Mouse (Mus musculus) neural tube, embryonic 13.5 days (tissue): Measurements from ENCODE around the gene Lemd2. TPM values are rescaled to one million over a fixed set of nuclear protein-coding genes. Genes with fewer than 3 reads are reported as not detected.

Source experiments
- ATAC-seq: fragments of 200-750 bp; cut with Nextera tagmentation; 2 replicates; pipeline ENCODE4 v1.8.0; 2017; ENCODE audit warnings: low read depth, mild to moderate bottlenecking, moderate TSS enrichment, moderate library complexity
- H3K27ac ChIP-seq: fragments of 300-500 bp; sonication (generic); replicated peaks from 2 replicates; pipeline ENCODE4 v1.5.1; 2015; ENCODE audit warnings: moderate library complexity, mild to moderate bottlenecking, inconsistent platforms
- H3K27me3 ChIP-seq: fragments of 300-500 bp; sonication (generic); 2 replicates; pipeline ENCODE4 v1.6.1; 2015; ENCODE audit warnings: mild to moderate bottlenecking, inconsistent platforms
- H3K36me3 ChIP-seq: fragments of 300-500 bp; sonication (generic); 2 replicates; pipeline ENCODE4 v1.6.1; 2015; ENCODE audit warnings: mild to moderate bottlenecking, inconsistent platforms
- H3K4me1 ChIP-seq: fragments of 300-500 bp; sonication (generic); replicated peaks from 2 replicates; pipeline ENCODE4 v1.6.1; 2015; ENCODE audit warnings: inconsistent platforms
- H3K4me2 ChIP-seq: fragments of 300-500 bp; sonication (generic); 2 replicates; pipeline ENCODE4 v1.6.1; 2015; ENCODE audit warnings: inconsistent platforms, mild to moderate bottlenecking, moderate library complexity
- H3K4me3 ChIP-seq: fragments of 300-500 bp; sonication (generic); 2 replicates; pipeline ENCODE4 v1.5.1; 2015; ENCODE audit warnings: mild to moderate bottlenecking, inconsistent platforms
- H3K9ac ChIP-seq: fragments of 300-500 bp; sonication (generic); 2 replicates; pipeline ENCODE4 v1.6.1; 2015; ENCODE audit warnings: moderate library complexity, mild to moderate bottlenecking, inconsistent platforms
- H3K9me3 ChIP-seq: fragments of 300-500 bp; sonication (generic); 2 replicates; pipeline ENCODE4 v1.6.1; 2016; ENCODE audit warnings: inconsistent platforms
- whole genome bisulfite sequencing: fragments of 180-500 bp; shearing (Covaris S2); methylation state at CpG from one replicate; pipeline ENCODE4 v1.1.7; 2015; 5-methylcytosine and 5-hydroxymethylcytosine counted together
- polyA plus RNA-seq: library from polyadenylated mRNA; unstranded; fragments of >200 nt; fragmentation: Nextera tagmentation; extraction: Ambion mirVana; gene quantifications from 2 replicates; pipeline ENCODE4 v1.2.1, GENCODE M21; 2015

The Lemd2 gene
- polyA plus RNA-seq, 1 experiment from 2014 or later = 18.6 TPM

DNA sequence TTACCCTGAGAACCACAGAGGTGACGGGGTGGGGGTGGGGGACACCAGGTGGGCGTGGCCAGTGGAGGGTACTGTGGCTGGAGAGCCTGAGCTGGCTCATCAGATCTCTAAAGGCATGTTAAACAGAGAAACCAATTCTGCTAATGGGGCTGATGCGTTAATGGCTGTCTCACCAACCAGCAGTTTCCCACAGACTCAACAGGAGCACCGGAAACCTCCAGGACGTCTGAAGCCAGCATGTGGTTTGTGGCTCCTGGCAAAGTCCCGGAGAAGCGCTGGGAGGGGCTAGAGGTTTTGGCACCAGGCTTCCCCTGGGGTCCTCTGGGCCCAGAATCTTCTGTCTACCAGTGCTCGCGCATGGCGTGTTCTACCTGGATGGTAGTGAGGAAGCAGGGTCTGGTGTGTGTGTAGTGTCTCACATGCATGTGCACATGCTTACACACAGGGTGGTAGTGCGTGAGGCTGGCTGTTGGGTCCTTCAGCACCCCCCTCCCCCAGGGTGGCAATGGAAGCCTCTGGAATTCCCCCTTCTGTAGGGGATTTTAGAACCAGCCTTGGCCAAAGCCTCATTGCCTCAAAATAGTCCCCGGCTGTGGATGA is 24.5 kb downstream of the Lemd2 start:
- Histone ChIP-seq H3K4me2 (no peak overlapping the region), H3K4me1 (peaks cover 27% of the 10 kb centered on the region), H3K4me3 (no peak overlapping the region), H3K9me3 (no peaks in the 10 kb centered on the region), H3K27ac (no peak overlapping the region), H3K27me3 (no peaks in the 10 kb centered on the region), H3K9ac (no peak overlapping the region), H3K36me3 (no peaks in the 10 kb centered on the region)
- no peak for ATAC-seq
- 56% methylated on average over 12 of the region's 12 CpGs for WGBS

DNA sequence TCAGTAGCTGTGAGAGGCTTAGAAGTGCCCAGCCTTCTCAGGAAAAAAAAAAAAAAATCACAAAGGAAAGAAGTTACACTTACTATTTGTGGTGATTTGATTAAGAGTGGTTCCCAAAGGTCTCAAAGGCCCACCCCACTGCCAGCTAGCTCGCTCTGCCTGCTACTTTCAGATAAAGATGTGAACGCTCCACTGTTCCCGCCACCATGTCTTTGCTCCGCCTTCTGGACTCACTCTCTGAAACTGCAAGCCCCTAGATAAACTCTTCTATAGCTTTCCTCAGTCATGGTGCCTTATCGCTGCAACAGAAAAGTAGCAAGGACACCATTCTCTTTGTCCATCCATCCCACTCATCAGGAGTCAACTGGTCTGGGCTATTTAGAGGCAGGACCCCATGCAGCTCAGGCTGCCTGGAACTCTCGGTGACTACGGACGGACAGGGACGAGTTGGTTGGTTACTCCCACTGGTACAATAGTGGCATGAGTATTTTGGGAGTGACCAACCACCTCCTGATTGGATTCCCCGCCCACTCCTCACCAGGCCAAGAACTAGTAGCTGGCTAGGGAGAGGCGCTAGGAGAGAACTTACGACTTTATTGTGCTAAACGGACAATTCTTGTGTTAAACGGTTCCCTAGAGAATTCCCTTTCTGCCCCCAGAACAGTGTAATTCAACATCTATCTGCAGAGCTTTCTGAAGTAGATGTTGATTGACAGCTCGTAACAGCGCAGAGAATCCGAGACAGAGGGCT is 25.7 kb downstream of the Lemd2 start:
- 79% methylated on average over 17 of the region's 17 CpGs for WGBS
- no peak for ATAC-seq
- no peak overlapping the region for H3K4me2 ChIP-seq
- no peak overlapping the region for H3K27ac ChIP-seq
- H3K4me1 ChIP-seq = peaks cover 27% of the 10 kb centered on the region
- H3K9me3 ChIP-seq = no peaks in the 10 kb centered on the region
- no peak overlapping the region for H3K9ac ChIP-seq
- no peaks in the 10 kb centered on the region for H3K27me3 ChIP-seq
- H3K4me3 ChIP-seq = no peak overlapping the region
- H3K36me3 ChIP-seq = no peaks in the 10 kb centered on the region

DNA sequence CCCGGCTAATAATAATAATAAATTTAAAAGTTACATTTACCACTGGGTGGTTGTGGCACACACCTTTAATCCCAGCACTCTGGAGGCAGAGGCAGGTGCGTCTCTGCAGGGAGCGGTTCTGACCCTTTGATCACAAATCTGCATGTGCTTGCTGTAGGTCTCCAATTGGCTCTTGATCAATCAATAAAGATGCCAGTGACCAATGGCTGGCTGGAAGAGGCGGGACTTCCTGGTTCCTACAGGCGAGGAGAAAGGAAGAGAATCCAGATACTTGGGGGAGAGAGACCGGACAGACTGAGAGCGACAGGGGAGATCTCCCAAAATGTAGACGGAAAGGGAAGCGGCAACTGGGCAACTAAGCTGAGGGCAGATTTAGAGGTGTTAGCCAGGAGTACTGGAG is 26.2 kb downstream of the Lemd2 start:
- H3K9me3 ChIP-seq = no peaks in the 10 kb centered on the region
- no peaks in the 10 kb centered on the region for H3K27me3 ChIP-seq
- H3K4me3 ChIP-seq = no peak overlapping the region
- no peak overlapping the region for H3K9ac ChIP-seq
- H3K4me2 ChIP-seq = no peak overlapping the region
- peaks cover 27% of the 10 kb centered on the region for H3K4me1 ChIP-seq
- no peak overlapping the region for H3K27ac ChIP-seq
- 93% methylated on average over 9 of the region's 9 CpGs for WGBS
- H3K36me3 ChIP-seq = no peaks in the 10 kb centered on the region
- ATAC-seq = no peak

DNA sequence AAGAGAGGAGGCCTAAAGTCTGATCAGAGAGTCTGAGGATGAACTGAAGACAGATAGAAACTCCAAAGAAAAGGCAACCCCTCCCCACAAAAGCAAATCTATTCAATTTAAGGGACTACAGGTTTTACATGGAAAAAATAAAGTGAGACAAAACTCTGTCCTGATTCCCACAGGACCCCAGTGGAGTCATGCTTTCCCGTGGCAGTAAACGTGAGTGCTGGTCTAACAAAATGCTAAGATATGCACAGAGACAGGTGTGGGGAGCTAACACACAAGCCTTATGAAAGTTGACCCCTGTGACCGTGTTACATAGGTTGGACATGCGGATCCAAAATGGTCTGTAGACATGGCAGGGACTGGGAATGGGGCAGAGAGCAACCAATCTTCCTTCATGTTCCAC is 27.5 kb downstream of the Lemd2 start:
- H3K27me3 ChIP-seq = no peaks in the 10 kb centered on the region
- H3K36me3 ChIP-seq = no peaks in the 10 kb centered on the region
- 81% methylated on average over 4 of the region's 4 CpGs for WGBS
- no peak overlapping the region for H3K4me2 ChIP-seq
- peaks cover 27% of the 10 kb centered on the region for H3K4me1 ChIP-seq
- H3K9ac ChIP-seq = no peak overlapping the region
- no peak for ATAC-seq
- H3K4me3 ChIP-seq = no peak overlapping the region
- H3K27ac ChIP-seq = no peak overlapping the region
- H3K9me3 ChIP-seq = no peaks in the 10 kb centered on the region

DNA sequence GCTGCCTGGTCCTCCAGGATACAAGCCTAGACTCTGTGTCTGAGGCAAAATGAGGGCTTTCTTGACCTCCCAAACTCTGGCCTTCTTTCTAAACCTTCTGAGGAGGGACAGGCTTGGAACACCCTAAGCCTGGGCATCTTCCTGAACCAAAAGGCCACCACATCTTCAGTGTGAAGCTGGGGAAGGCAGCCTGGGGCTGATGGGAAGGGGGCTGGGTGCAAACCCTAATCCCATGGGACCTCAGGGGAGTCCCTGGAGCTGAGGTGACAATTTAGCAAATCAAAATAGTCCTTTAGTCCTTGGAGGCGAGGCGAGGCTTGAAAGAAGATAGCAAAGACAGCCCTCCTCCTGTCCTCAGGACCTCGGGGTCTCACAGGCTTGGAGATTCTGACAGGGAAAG is 28.0 kb downstream of the Lemd2 start:
- WGBS = 74% methylated on average over 3 of the region's 3 CpGs
- no peak for ATAC-seq

DNA sequence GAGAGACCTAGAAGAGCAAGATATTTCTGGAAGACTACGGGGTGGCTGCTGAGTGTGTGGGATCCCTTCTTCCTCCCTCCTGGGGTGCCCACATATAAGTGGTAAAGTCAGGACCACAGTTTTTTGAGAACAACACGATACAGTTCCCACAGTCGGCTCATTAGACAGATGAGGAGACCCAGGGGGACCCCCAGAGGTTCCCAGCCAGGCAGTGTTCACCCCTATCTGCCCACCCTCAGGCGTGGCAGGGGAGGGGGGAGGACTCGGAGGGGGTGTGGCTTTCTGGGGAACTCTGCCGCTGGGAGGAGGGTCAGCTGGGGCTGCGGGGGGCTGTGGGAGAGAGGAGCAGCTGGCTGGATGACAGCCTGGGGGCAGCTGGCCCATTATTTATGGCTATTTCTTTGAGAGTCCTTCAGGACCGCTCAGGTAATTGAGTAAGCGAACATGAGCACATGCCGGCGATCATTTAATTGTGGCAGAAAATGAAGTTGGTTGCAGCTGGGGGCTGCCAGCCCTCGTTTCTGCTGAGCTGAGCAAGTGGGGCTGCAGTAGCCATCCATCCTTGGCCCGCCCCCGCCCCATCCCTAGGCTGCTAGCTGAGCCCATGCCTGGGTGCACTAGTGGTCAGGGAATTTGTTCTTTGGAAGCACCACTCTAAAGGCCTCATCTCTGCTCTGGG is 28.9 kb downstream of the Lemd2 start:
- Histone ChIP-seq H3K27ac (peak overlapping the region; percentile 71), H3K36me3 (no peaks in the 10 kb centered on the region), H3K4me1 (peaks cover 27% of the 10 kb centered on the region), H3K9me3 (no peaks in the 10 kb centered on the region), H3K9ac (no peak overlapping the region), H3K4me2 (no peak overlapping the region), H3K27me3 (no peaks in the 10 kb centered on the region), H3K4me3 (no peak overlapping the region)
- peak; percentile 80 for ATAC-seq
- 12% methylated on average over 14 of the region's 14 CpGs for WGBS

More for the DNA sequence above, 28.0 kb downstream of the Lemd2 start:
- Histone ChIP-seq H3K4me1 (peaks cover 27% of the 10 kb centered on the region), H3K4me2 (no peak overlapping the region), H3K9me3 (no peaks in the 10 kb centered on the region), H3K36me3 (no peaks in the 10 kb centered on the region), H3K9ac (no peak overlapping the region), H3K27ac (peak overlapping the region; percentile 71), H3K4me3 (no peak overlapping the region), H3K27me3 (no peaks in the 10 kb centered on the region)

DNA sequence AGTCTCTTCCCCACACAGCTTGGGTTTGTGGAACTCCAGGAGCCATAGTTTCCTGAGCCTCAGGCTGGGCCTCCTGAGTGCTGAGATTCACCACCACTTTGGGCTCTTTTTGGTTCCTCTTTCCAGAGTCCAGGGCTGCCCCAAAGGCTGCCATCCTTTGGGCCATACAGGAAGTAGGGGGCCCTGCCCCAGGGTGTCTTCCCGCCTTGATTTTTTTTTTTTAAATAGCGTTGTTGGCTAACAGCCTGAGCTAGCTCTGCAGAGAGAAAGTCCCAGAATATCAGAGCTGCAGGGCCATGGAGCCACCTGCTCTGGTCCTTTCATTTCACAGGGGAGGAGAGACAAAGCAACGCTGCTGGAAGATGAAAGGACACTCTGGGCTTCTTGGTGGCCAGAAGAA is 30.6 kb downstream of the Lemd2 start:
- no peaks in the 10 kb centered on the region for H3K9me3 ChIP-seq

DNA sequence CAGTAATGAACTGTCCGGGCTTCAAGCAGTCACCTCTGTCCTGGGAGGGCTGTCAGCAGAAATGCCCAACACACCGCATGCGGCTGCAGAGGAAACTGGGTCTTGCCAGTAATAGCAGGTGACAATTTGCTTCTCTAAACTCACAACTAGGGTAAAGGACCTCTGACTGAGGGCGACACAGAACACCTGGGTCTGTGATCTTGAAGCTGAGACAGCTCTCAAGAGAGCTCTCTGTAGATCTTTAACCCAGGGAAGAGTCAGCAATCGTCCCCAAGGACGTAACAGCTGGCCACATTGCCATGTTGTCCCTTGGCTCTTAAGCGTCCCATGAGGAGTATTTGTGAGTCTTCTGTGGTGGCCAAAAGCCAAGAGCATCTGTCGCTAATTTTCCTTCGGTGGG is 31.8 kb downstream of the Lemd2 start:
- H3K27ac ChIP-seq = no peak overlapping the region
- H3K4me3 ChIP-seq = no peak overlapping the region
- WGBS = 74% methylated on average over 9 of the region's 9 CpGs
- H3K27me3 ChIP-seq = no peaks in the 10 kb centered on the region
- H3K4me1 ChIP-seq = peaks cover 23% of the 10 kb centered on the region
- ATAC-seq = no peak
- no peak overlapping the region for H3K4me2 ChIP-seq
- no peak overlapping the region for H3K9ac ChIP-seq
- no peaks in the 10 kb centered on the region for H3K36me3 ChIP-seq
- no peaks in the 10 kb centered on the region for H3K9me3 ChIP-seq

More for the DNA sequence above, 30.6 kb downstream of the Lemd2 start:
- Histone ChIP-seq H3K27me3 (no peaks in the 10 kb centered on the region), H3K36me3 (no peaks in the 10 kb centered on the region), H3K4me1 (peaks cover 20% of the 10 kb centered on the region), H3K4me2 (no peak overlapping the region), H3K27ac (no peak overlapping the region), H3K9ac (no peak overlapping the region), H3K4me3 (no peak overlapping the region)
- no peak for ATAC-seq
- WGBS = 47% methylated on average over 3 of the region's 3 CpGs

DNA sequence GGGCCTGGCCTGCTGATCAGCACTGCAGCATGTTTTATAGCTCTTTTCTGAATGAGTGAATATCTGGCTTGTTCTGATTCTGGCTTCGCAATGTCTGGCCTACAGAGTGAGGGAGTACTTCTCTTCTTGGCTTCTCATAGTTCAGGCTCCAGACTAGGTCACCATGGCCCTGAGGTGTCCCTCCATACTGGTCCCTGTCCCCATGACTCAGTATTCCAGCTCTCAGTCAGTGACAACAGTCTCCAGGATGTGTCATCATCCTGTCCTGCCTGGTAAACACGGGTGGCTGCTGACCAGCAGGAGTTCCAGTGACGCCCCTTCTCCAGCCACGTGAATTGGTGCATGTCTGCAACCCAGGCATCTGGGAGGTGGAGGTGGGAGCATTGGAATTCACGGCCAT is 33.1 kb downstream of the Lemd2 start:
- Histone ChIP-seq H3K4me3 (no peak overlapping the region), H3K9ac (no peak overlapping the region), H3K4me1 (peaks cover 18% of the 10 kb centered on the region), H3K36me3 (no peaks in the 10 kb centered on the region), H3K9me3 (no peaks in the 10 kb centered on the region), H3K27ac (no peak overlapping the region), H3K4me2 (no peak overlapping the region), H3K27me3 (no peaks in the 10 kb centered on the region)
- 69% methylated on average over 5 of the region's 5 CpGs for WGBS
- no peak for ATAC-seq

DNA sequence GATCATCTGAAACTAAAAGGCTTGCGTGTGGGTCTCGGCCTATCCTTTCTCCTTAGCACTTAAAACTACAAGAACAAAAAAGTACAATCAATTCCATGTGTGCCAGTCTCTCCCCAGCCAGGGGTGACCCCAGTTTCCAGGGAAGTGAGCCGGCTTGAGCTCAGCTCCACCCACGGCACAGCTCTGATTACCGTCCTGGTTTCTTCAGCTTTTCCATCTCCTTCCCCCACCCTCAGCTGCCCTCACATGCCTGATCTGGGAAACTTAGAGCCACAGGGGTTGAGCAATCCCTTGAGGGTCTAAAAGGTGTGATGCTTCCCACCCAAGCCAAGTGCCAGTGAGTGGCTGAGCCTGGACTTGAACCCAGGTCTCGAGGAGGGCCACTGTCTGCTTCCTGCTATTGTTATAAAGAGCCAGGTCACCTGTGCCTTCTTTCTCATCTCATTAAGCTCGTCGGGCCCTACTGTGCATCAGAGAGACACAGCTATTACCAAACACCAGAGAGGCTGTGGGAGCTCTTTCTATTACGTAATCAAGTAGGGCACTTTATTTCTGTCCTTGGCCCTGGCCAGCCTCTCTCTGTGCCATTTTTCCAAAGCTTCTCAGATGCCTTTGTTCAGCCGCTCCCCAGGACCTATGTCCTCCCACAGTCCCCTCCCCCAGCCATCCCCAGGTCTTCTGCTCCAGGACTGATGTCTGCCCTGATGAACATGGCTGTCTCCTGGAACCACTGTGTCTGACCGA is 34.1 kb downstream of the Lemd2 start:
- no peaks in the 10 kb centered on the region for H3K36me3 ChIP-seq
- peaks cover 15% of the 10 kb centered on the region for H3K4me1 ChIP-seq
- WGBS = 78% methylated on average over 11 of the region's 11 CpGs
- H3K4me3 ChIP-seq = no peak overlapping the region
- H3K4me2 ChIP-seq = no peak overlapping the region
- H3K27ac ChIP-seq = no peak overlapping the region
- no peaks in the 10 kb centered on the region for H3K27me3 ChIP-seq
- ATAC-seq = no peak
- H3K9ac ChIP-seq = no peak overlapping the region
- H3K9me3 ChIP-seq = no peaks in the 10 kb centered on the region

DNA sequence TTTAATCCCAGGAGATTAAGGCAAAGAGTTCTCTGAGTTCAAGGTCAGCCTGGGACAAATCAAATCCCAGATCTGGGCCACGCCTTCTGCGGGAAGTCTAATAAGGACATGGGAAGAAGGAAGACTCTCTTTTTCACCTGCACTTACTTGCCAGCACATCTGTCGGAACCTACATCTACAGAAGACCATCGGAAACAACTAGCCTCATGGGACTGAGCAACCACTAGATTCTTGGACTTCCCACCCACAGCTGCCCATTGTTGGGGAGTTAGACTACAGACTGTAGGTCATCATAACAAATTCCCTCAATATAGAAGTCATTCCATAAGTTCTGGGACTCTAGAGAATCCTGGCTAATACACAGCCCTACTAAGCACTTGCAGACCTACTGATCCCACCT is 35.7 kb downstream of the Lemd2 start:
- Histone ChIP-seq H3K27ac (no peak overlapping the region), H3K4me1 (peaks cover 23% of the 10 kb centered on the region; the same call in 1 of the 2 replicates), H3K9ac (no peak overlapping the region), H3K36me3 (no peaks in the 10 kb centered on the region), H3K4me2 (no peak overlapping the region), H3K27me3 (no peaks in the 10 kb centered on the region), H3K4me3 (no peak overlapping the region), H3K9me3 (no peaks in the 10 kb centered on the region)
- no peak for ATAC-seq
- 97% methylated on average over 4 of the region's 4 CpGs for WGBS

DNA sequence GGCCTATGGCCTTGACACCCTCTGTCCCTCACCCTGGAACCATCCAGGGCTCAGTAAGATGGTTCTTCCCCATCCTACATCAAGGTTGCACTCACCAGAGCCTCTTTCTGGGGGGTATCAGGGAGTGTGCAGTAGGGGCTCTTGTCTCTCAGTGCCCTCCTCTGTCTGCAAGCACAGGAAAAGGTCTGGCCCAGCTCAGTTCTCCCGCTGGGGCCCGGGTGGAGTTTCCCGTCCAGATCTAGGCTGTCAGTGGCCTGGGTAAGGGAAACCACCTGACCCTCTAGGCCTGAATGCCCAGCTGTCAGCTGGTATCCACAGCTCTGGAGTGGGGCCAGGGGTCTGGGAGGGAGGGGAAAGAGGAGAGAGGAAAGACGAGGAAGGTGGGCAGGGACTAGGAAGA is 36.7 kb downstream of the Lemd2 start, which contains the start of gene Ip6k3:
Gene Ip6k3 (minus strand): TSS at position 251 of the 400 bp plus-strand sequence.
- no peaks in the 10 kb centered on the region for H3K36me3 ChIP-seq
- no peaks in the 10 kb centered on the region for H3K9me3 ChIP-seq
- H3K9ac ChIP-seq = no peak within 1 kb of the TSS
- WGBS = 49% methylated on average over 4 of the region's 4 CpGs
- ATAC-seq = no peak
- H3K4me3 ChIP-seq = no peak within 1 kb of the TSS
- no peak within 1 kb of the TSS for H3K27ac ChIP-seq
- no peak within 1 kb of the TSS for H3K4me2 ChIP-seq
- H3K27me3 ChIP-seq = no peaks in the 10 kb centered on the region
- H3K4me1 ChIP-seq = peaks cover 31% of the 10 kb centered on the region; the same call in 1 of the 2 replicates
